Mouse (Mus musculus): ENCODE data around the gene Lrmda. TPM values are rescaled to one million over a fixed set of nuclear protein-coding genes. Genes with fewer than 3 reads are reported as not detected.

Gene Lrmda
- polyA plus RNA-seq, 1 experiment = 8.2 TPM

DNA sequence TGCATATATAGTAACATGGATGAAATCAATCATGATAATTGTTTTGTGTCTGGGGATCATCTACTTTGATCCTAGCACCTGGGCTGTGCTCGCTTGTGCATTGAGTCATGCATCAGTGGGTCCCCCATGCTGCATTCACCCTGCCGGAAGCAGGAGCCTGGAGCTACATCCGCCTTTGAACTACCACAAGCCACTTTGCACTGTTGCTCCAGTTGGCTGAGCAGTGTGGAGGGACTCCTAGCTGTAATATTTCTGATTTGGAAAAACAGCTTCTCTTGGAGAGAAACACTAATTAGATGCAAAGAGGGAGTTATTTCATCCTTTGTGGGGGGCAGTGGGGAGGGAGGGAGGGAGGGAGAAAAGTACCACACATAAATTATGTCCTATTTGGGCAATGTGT is 220.8 kb downstream of the Lrmda start:
- DNase-seq (ENCODE audit: low read depth) = no peak

DNA sequence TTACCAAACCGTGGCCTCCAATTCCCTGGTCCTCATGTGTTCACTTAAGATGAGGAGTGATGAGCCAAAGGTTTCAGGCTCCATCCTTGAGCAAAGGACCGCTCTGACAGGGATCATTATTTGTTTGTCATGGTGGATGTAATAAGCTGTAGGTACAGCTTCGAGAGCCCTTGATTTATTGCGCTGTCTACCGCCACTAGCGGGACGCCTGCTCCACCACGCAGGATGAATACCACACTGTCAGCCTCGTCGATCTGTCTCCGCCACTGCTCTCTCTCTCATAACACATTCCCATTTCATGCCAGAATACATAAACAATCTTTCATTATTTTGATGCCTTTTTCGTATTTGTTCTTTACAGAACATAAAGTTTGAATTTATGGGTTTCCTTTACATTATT is 235.9 kb downstream of the Lrmda start:
- no peak for DNase-seq (ENCODE audit: low read depth)

DNA sequence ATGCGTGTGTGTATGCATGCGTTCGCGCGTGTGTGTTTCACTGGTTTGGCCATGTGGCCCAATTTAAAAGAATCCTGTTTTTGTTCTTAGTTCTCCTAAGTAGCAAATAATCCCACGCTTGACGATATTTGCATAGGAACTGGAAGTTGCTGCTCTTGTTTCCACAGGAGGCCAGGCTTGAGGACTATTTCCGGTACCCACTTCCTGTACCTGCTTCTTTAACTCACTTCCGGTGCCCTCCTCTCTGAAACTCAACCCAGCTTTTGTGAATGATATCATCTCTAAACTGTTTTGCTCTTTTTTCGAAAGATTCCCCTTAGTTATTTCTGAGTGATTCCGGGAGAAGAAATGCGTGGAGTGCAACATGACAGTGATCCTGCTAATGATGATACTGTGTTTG is 236.8 kb downstream of the Lrmda start:
- no peak for DNase-seq (ENCODE audit: low read depth)

DNA sequence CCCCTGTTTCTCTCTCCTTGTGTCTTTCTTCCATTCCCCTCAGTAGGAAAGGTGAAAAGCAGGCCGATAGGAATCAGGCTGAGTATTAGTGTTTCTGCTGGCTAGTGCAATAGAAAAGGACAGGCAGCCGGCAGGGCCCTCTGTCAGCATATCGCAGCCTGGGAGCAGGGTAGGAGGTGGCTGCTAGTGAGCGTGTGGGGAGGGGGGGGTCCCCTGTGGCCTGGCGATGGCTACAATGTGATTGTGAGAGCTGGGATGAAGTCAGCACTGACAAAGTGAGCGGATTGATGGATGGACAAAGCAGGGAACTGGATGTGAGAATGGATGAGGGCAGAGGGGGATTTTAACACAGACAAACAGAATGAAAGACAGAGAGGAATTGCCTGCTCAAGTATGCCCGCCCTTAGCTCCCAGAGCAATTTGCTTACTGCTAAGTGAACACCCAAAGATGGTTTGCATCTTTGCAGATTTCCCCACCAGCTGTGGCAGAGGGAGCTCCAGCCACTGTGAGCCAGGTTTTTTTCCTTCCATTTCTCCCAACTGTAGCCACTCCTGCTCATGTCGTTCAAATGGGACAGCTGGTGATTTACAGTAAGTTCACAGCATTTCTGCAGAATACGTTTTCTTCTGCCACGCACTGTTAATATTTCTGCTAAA is 240.0 kb downstream of the Lrmda start:
- no peak for DNase-seq (ENCODE audit: low read depth)

DNA sequence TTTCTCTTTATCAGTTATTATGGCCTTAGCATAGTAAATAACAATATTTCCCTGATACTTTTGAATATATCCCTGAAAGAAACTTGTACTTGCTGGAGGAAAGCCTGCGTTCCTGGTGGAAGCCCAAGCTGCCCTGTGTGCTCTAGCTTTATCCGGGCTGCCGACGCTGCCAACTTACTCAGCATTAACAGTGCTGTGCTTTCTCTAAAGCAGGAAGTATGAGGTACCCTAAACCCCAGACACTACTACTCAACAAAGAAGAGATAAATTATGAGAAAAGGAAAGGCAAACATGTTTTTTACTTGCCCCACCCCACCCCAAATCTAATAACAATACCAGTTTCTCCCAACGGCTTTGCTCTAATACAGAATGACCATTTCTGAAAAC is 240.5 kb downstream of the Lrmda start:
- no peak for DNase-seq (ENCODE audit: low read depth)

DNA sequence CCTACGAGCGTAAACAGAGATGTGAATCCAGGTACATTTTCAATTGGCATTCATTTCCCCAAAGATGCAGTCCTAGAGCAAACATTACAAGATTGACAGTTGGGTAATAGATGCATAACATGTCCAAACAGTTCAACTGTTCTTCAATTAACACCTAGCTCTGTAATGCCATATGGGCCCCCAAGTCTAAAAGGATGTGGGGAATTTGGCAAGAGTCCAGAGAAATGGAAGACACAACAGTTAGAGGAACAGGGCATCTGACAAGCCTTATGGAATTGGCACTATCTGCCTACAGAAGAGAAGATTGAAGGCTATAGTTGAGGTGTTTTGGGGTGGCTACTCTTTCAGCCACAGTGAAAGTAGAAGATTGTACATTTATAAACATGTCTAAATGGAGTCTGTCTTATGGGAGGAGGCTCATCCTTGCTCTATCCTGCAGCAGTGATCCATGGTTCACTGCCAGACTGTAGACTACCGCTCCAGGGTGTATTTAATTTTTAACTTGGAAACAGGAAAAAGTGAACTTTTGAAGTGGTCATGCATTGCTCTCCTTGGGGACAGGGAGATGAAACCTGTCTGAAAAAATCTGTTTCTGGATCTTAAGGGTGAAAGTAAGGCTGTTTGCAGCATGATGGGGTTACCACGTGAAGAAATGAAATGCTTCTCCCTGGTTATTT is 245.9 kb downstream of the Lrmda start:
- DNase-seq (ENCODE audit: low read depth) = peak; percentile 26

DNA sequence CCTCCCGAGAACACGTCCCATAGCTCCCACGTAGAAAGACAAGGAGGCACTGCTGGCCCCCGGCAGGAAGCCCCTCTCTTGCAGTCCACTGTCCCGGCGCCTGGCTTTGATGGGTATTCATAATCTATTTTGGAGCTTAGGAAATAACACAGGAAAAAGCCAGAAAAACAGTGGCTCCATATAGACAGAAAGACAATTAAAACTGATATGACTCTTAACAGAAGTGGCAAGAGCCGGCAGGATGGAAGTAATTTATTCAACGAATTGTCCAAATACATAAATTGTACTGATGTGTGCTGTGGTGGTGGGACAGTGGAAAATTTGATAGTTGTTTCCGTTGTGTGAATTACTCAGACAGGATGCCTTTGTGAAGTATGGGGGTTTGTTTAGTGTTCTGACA is 250.3 kb downstream of the Lrmda start:
- no peak for DNase-seq (ENCODE audit: low read depth)

DNA sequence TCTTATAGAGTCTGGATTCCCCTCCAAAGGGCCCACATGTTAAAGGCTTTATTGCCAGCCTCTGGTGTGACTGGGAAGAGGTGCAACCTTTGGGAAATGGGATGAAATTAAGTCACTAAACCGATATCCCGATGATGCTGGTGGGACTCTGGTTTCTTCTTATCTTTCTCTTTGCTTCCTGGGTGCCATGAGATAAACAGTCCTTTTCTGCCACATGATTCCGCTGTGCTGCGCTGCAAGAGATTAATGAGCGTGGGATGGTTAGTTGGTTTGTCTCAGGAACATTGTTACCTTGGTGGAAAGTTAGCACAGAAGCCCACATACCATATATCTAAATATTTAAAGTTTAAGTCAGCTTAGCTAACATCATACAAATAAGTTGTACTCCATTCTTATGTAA is 258.5 kb downstream of the Lrmda start:
- no peak for DNase-seq (ENCODE audit: low read depth)

DNA sequence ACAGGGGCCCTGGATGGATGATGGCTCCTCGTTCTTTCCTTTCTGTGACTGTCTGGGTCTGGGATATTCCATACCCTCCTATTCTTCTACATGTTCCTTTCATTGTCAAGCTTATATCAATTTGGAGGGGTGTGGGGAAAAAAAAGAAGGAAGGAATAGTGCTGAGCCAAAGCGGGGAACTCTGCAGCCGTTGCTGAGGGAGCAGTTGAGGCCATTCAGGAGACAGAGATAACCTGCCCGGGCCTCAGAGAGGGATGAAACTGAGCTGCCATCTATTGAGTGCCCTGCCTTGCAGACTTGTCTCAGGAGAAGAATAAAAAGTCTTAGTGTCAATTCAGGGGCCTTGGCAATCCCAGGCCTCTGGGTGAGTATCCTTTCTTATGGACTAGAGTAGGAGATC is 260.1 kb downstream of the Lrmda start:
- DNase-seq (ENCODE audit: low read depth) = no peak

DNA sequence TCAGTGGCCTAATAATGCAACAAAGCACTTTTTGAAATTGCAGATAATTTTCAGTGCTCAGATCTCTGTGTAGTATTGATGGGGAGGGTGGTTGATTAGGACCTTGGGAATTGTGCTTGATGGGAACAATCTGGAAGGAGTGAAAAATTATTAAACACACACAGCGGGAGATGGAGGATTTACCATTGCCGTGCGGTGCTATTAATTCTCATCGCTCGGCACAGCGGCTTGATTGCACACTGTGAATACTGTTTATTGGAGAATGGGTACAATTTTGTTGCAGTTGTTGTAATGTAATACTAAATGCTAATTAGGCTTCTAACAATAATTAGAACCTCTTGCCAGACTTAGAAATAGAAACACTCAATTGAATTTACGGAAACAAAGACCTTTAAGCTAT is 262.1 kb downstream of the Lrmda start:
- DNase-seq (ENCODE audit: low read depth) = no peak

DNA sequence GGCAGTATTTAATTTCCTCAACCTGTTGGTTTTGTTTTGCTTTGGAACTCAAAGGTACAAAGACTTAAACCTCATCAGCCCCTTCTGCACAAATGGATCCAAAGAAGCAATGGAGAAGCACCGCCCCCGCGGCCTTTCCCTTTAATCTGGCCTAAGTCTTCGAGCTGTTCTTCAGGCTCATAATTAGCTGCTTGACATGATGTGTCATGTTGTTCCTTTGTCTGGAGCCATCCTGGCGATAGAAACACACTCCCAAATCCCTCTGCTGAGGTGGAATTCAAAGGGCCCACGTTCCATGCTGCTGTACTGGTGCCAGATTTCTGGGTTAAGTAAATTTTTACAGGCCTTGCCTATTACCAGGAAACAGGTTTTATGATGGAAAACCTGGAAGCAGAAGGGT is 263.3 kb downstream of the Lrmda start:
- peak; percentile 58 for DNase-seq (ENCODE audit: low read depth)

DNA sequence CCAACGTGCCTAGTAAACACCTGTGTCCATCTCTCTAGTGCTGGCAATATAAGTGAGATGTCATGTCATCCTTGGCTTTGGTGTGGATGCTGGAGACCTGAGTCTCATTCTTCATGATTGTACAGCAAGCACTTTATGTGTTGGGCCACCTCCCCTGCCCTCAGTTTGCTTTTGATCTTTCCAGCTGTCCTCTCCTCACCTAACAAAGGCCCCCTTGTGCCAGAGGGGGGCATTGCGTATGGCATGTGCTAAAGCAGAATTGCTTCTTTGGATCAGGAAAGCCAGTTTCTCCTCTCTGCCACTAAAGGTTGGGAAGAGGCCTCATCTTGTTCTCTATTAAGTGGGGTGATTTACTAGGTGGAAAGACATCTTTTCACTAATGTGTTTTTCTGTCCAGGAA is 264.2 kb downstream of the Lrmda start:
- no peak for DNase-seq (ENCODE audit: low read depth)

DNA sequence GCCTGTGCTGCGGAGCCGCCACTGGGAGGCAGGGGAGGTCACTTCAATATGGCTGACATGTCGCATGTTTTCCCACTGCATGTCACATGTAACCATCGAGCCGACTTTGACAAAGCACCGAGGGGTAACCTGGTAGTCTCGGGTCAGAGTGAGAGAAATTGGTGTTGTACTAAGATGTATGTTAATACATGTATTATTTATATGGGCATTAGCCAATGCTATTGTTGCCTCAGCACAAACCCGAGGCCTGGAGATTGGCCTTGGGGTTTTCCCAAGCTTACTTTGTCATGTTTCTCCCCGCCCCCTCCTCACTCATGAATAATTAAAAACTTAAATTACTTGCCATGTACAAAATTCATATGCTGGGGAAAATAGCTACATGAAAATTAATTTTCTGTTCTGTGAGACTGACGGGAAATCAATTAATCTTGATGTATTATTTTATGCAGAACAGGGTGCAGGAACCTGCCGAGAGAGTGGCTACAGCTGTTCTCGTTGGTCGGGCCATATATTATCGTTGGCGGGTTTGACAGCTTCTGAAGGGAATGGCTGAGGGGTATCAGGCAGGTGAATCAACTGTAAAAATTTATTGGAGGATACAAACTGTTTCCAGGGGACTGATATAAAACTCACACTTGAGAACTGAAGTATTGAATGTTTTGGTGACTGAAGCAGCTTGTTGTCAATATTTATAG is 265.5 kb downstream of the Lrmda start:
- DNase-seq (ENCODE audit: low read depth) = no peak

DNA sequence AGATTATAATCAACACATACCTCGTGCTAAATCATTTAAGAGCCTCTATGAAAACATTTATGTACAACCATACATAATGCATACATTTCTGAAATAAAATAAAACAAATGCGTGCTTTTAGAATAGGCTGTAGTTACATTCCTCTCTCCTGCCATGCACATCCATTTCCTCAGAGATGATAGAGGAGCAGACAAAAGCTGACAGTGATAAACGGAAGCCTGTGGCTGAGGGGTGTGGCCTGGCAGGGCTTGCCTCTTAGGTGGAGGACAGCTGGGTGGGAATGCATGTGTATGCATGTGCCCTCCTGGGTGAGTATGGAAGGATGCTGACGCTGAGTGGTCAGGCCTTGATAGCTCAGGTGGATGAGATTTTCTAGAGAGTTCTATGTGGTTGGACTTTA is 266.3 kb downstream of the Lrmda start:
- DNase-seq (ENCODE audit: low read depth) = no peak

DNA sequence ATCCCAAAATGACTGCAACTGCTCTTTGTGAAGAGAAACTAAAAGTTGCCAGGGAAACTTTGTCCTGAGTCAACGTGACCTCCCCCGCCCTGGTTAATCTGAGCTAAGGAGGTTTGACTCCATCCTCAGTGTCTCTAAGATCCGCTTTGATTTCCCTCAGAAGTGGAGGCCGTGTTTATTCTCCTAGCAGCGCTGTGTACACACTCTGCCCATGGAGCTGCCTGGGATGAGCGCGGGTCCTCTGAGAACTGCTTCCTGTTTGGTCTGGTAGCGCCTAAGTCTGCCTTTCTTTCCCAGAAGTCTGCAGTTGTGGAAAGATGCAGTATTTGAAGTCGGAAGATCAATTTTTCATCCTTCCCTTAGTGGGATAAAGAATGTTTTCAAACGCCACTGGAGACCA is 268.7 kb downstream of the Lrmda start:
- no peak for DNase-seq (ENCODE audit: low read depth)

DNA sequence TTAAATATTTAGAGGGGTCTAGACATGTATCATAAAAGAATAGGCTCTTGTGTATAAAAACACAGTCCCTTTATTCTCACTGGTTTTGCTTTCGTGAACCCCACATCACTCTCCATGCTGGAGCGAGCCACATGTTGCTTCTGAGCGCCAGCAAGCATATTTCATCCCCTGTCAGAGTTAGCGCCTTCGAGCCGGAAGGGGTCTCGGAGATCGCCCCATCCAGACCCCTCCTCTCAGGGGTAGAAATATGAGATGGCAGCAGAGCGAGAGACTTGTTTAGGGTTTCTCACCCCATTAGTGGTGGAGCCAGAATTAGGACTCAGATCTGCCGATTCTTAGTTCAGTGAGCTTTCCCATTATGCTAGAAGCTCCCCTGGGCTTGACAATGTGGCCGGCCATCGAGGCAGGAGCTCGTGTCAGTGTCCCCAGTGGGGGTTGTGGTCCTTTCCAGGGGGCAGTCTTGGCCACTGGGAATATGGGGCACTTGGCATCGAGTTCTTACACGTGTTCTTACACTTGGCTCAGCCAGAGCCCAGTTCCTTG is 269.9 kb downstream of the Lrmda start:
- DNase-seq (ENCODE audit: low read depth) = no peak

DNA sequence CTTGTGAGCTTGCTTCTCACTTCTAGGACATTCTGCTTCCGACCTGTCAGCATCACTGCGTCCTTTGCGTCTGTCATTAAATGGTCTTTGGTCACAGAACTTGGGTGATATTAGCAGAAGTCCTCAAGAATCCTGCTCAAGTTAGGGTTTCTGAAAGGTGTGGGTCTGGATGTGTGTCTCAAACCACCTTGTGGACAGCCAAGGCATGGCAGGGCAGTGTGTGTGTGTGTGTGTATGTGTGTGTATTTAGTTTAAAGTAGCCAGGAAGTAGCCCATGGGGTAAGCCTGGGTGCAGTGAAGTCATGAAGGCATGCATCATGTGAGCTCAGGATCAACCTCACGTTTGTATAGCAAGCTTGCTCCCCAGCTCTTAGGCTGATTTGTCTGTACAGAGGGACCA is 274.9 kb downstream of the Lrmda start:
- no peak for DNase-seq (ENCODE audit: low read depth)

DNA sequence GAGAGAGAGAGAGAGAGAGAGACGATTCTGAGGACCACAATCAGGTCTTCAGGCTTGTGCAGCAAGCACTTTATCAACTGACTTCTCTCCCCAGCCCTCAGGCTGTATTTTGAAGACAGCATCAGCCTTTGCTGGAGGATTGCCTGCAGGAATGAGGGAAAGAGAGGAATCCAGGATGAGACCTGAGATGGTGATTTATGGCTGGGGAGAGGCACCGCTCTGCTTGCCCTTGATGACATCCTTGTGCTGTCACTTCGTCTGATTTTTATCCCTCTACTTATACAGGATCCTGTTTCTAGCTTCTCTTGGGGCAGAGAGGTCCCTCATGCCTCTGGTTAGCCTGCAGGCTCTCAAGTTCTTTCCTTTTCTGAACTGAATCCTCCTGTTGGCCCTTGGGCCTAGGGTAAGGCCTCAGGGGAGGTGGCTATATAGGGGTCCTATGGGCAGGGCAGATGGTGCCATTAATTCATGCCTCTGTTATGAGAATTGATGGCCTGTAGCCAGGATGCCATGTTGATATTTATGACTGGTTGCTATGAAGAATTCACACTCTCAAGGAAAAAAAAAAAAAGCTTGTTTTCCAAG is 277.2 kb downstream of the Lrmda start:
- DNase-seq (ENCODE audit: low read depth) = no peak

DNA sequence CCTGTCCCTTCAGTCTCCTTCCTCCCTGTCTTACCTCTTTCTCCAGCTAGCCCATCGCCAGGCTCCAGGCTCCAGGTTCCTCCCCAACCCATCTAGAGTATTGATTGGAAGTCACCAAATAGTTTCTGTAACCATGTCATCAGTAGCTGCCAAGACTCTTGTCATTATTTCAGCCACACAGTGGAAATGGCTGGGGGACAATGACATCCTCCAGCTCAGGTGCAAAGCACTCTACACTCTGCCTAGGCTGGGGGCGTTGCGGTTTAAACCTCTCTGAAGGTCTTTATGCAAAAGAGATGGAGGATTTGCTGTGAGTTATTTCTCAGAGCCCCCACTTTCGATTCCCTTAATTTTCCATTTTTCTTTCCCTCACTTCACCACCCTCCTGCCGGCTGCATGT is 287.2 kb downstream of the Lrmda start:
- DNase-seq (ENCODE audit: low read depth) = no peak

DNA sequence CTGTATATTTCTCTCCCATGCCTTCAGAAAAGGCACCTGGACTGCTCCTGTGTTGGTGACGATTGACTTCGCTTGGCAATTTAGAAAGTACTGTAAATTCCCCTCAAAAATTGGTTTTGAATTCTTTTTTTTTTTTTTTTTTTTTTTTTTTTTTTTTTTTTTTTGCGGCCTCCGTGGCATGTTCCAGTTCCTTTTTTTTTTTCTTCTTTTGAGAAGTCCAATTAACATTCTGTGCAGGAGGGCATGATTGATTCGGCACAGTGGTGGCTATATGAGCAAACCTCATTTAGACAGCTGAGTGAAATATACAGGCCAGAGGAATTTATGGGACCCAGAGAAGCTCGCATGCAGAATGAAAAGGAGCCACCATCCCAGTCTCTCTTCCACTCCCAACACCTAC is 288.5 kb downstream of the Lrmda start:
- no peak for DNase-seq (ENCODE audit: low read depth)

DNA sequence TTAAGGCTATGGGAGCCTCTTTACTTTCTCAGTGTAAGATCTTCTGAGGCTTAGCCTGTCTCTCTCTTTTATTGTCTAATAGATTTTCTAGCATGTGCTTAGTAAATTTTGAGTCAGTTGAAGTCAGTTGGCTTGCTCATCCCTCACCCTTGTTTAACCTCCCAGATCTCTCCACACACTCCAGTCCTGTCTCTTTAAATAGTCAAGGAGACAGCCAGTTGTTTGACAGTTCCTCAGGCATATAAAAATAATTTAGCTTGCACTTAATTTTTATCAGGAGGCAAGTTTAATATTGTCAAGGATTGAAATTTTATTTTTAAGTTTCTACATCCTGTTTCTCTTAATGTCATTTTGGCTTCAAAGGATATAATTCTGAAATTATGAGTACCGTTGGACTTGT is 303.5 kb downstream of the Lrmda start:
- DNase-seq (ENCODE audit: low read depth) = no peak

DNA sequence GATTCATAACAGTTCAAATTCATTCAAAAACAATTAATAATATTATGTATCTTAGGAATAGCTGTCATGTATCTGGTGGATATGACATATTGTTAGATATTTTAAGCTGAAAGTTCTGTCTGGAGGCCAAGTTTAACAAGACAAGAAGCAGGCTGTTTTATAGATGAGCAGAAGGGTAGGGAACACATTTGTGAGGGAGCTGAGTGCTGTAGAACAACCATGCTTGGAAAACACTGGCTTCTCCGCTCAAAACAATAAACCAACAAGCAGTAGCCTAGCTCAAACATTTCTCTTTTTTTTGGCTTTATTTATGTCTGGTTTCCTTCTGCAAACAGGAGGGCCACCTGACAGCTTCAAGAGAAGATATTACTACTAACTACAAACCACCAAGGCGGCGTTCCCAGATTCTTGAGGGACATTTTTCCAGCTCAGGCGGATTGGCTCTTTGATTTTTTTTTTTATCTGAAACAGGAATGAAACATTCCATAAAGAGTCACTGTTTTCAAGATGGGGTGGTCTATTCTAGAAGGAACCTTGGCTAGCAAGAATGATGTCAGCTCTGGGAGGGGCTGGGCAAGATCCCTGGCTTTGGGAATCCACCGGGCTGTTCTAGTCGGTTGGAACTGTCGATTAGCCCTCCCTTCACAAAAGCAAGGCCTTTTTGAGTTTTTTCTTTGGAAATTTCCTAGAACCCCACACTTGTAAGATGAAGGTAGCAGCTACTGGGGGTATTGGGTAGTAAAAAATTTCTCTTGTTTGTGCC is 304.2 kb downstream of the Lrmda start:
- no peak for DNase-seq (ENCODE audit: low read depth)
